Mouse (Mus musculus) effector memory CD4-positive, alpha-beta T cell, adult 5 months (primary cell): Measurements from ENCODE around the gene Pdzd8. TPM values are rescaled to one million over a fixed set of nuclear protein-coding genes. Genes with fewer than 3 reads are reported as not detected.

Experiments
- polyA plus RNA-seq: library from polyadenylated mRNA; unstranded; fragments of 100-300 nt; shearing (Covaris generic); gene quantifications from one replicate; pipeline ENCODE4 v1.2.1, GENCODE M21; 2017

The Pdzd8 gene
- 35.3 TPM for polyA plus RNA-seq

GRCm38 (mm10) chr19:59345658-59346283, at the start of gene Pdzd8:
Gene Pdzd8, minus strand, starts transcription at chr19:59345780.

GRCm38 (mm10) chr19:59321990-59322389, 23.6 kb downstream of the Pdzd8 start, which contains the start of gene Rps12-ps3:
Gene Rps12-ps3, plus strand, starts transcription at chr19:59322290.

GRCm38 (mm10) chr19:59260718-59261442, 84.7 kb downstream of the Pdzd8 start, which contains the start of gene Slc18a2:
Gene Slc18a2, plus strand, starts transcription at chr19:59260896.

Other genes with a start within 250 kb of the Pdzd8 start
- gene Vax1, start 175.7 kb downstream of the Pdzd8 start, polyA plus RNA-seq, result not detected
- gene Kcnk18, start 126.6 kb downstream of the Pdzd8 start, polyA plus RNA-seq, result not detected
- 3.9 TPM for gene Slc18a2, start 84.9 kb downstream of the Pdzd8 start, polyA plus RNA-seq
- 118 TPM for gene Rps12-ps3, start 23.5 kb downstream of the Pdzd8 start, polyA plus RNA-seq
- gene Emx2, start 112.6 kb upstream of the Pdzd8 start, polyA plus RNA-seq, result not detected